12 mouse cellular contexts compared by ENCODE assay signal in the genomic region with DNA sequence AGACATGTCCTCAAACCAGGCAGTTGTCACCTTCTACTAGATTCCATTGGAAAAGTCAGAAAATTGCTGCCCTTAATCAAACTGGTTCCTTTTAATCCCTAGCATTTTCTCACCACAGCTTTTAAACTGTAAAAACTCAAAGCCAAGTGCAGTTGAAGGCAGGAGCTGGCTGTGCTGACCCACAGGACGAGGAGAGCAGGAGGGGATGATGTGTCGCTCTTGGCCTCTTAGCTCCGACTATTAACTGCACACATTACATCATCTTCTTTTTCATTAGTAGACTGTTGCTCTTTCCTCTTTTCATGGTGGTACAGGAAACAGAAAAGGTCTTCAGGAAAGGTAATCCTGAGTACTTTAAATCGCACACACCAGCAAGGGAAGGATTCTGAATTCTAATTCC. TPM values are rescaled to one million over a fixed set of nuclear protein-coding genes. Genes with fewer than 3 reads are reported as not detected.
DNase-seq lines count a peak whose midpoint lies in the region; ATAC-seq and TF ChIP-seq lines count a peak whose summit lies in the region.
"Had no signal": no experiment of that assay in that cellular context is flagged by ENCODE, and none has a peak within 500 bp of the region (broad histone marks: within the 10 kb centered on the region; RNA-seq: fewer than 3 reads in every experiment).

No protein-coding gene starts in this region.

- H3K4me1 ChIP-seq in lung, embryonic 16.5 days (replicated peaks; ENCODE audit: control insufficient read depth, insufficient read depth, low read length): peaks cover 7% of the 10 kb centered on the region; the same call in 1 of the 2 replicates
- H3K4me1 ChIP-seq in heart, embryonic 14.5 days (ENCODE audit: control insufficient read depth in 2 of 2, insufficient read depth in 2 of 2, low read length in 2 of 2): peaks cover 26 to 48% of the 10 kb centered on the region in 2 experiments
- no peaks in the 10 kb centered on the region for H3K4me1 ChIP-seq in stomach, embryonic 16.5 days (ENCODE audit: control insufficient read depth, insufficient read depth, low read length)
- H3K4me1 ChIP-seq in liver, postnatal 0 days (ENCODE audit: insufficient read depth): no peaks in the 10 kb centered on the region

- H3K9ac ChIP-seq in lung, embryonic 16.5 days (ENCODE audit: low read length): no peak overlapping the region
- H3K9ac ChIP-seq in heart, embryonic 14.5 days (ENCODE audit: low read length): peak overlapping the region; percentile 65
- no peak overlapping the region for H3K9ac ChIP-seq in stomach, embryonic 16.5 days (ENCODE audit: low read length)
- no peak overlapping the region for H3K9ac ChIP-seq in liver, postnatal 0 days (replicated peaks)

- 42% methylated on average over 4 of the region's 4 CpGs for WGBS in lung, embryonic 16.5 days
- 21% methylated on average over 4 of the region's 4 CpGs for WGBS in heart, embryonic 14.5 days
- whole genome bisulfite sequencing in stomach, embryonic 16.5 days: 56% methylated on average over 4 of the region's 4 CpGs
- 51% methylated on average over 4 of the region's 4 CpGs for WGBS in liver, postnatal 0 days (ENCODE audit: insufficient replicate concordance)

- no peak overlapping the region for H3K4me2 ChIP-seq in lung, embryonic 16.5 days (ENCODE audit: low read depth, low read length)
- peak overlapping the region; percentile 53; the same call in 1 of the 2 replicates for H3K4me2 ChIP-seq in heart, embryonic 14.5 days (ENCODE audit: low read length)
- no peak overlapping the region for H3K4me2 ChIP-seq in stomach, embryonic 16.5 days (ENCODE audit: low read depth, low read length)
- H3K4me2 ChIP-seq in liver, postnatal 0 days (ENCODE audit: low read depth, low read length): no peak overlapping the region

- peak; percentile 93 for DNase-seq in heart, adult 11 months
- DNase-seq in heart, adult 8-10 months (ENCODE audit: low spot score): no peak
- no peak for DNase-seq in lung, postnatal 10 days
- no peak for DNase-seq in liver, postnatal 0 days
- DNase-seq: kidney, adult 18-20 months; lung, adult 18-20 months; retina, postnatal 1 day had no signal

- H3K27ac ChIP-seq in lung, embryonic 16.5 days (ENCODE audit: low read length): peak overlapping the region; percentile 58; the same call in 1 of the 2 replicates
- peak overlapping the region; percentile 97 to 98 for H3K27ac ChIP-seq in heart, embryonic 14.5 days (replicated peaks in 1 of 2; ENCODE audit: control insufficient read depth in 1 of 2, insufficient read depth in 1 of 2, low read depth in 2 of 2, low read length in 2 of 2)
- H3K27ac ChIP-seq in stomach, embryonic 16.5 days (ENCODE audit: low read length): peak overlapping the region; percentile 46
- H3K27ac ChIP-seq in liver, postnatal 0 days (ENCODE audit: low read depth): no peak overlapping the region

- no peaks in the 10 kb centered on the region for H3K27me3 ChIP-seq in lung, embryonic 16.5 days (ENCODE audit: control insufficient read depth, insufficient read depth, low read depth, low read length)
- no peaks in the 10 kb centered on the region for H3K27me3 ChIP-seq in heart, embryonic 14.5 days (ENCODE audit: control insufficient read depth, insufficient read depth, low read length)
- no peaks in the 10 kb centered on the region for H3K27me3 ChIP-seq in stomach, embryonic 16.5 days (ENCODE audit: control insufficient read depth, insufficient read depth, low read length)
- H3K27me3 ChIP-seq in liver, postnatal 0 days (ENCODE audit: insufficient read depth, low read length): no peaks in the 10 kb centered on the region

- no peak for ATAC-seq in lung, embryonic 16.5 days (ENCODE audit: low read depth)
- ATAC-seq in heart, embryonic 14.5 days (ENCODE audit: insufficient number of reproducible peaks, insufficient read depth, low FRiP score, low read depth): no peak
- no peak for ATAC-seq in stomach, embryonic 16.5 days (ENCODE audit: insufficient read depth, low FRiP score)
- ATAC-seq in megakaryocyte progenitor cell, adult 5-6 weeks (replicated peaks; ENCODE audit: poor library complexity): no peak
- ATAC-seq in liver, postnatal 0 days: no peak

- H3K4me3 ChIP-seq in lung, embryonic 16.5 days (ENCODE audit: low read length): no peak overlapping the region
- H3K4me3 ChIP-seq in heart, embryonic 14.5 days (ENCODE audit: control insufficient read depth in 1 of 2, insufficient read depth in 1 of 2, low read depth in 1 of 2, low read length in 2 of 2): no peak overlapping the region
- H3K4me3 ChIP-seq in stomach, embryonic 16.5 days (replicated peaks; ENCODE audit: low read length): no peak overlapping the region
- H3K4me3 ChIP-seq in liver, postnatal 0 days (ENCODE audit: low read depth, low read length): no peak overlapping the region

- TF ChIP-seq CTCF in liver, postnatal 0 days (IDR thresholded peaks at IDR 0.05; ENCODE audit: low read depth): no peak

- no peaks in the 10 kb centered on the region for H3K9me3 ChIP-seq in lung, embryonic 16.5 days (ENCODE audit: control insufficient read depth, low read length)
- H3K9me3 ChIP-seq in heart, embryonic 14.5 days (ENCODE audit: control insufficient read depth, low read length): no peaks in the 10 kb centered on the region
- H3K9me3 ChIP-seq in stomach, embryonic 16.5 days (replicated peaks; ENCODE audit: control insufficient read depth, low read length): no peaks in the 10 kb centered on the region
- H3K9me3 ChIP-seq in liver, postnatal 0 days (ENCODE audit: low read length): no peaks in the 10 kb centered on the region

- H3K36me3 ChIP-seq in lung, embryonic 16.5 days (ENCODE audit: control insufficient read depth, insufficient read depth, low read length): 0 out of 2 replicates have a peak, but pooled peaks cover 3% of the 10 kb centered on the region
- peaks cover 23% of the 10 kb centered on the region for H3K36me3 ChIP-seq in heart, embryonic 14.5 days (ENCODE audit: control insufficient read depth, insufficient read depth, low read length)
- H3K36me3 ChIP-seq in stomach, embryonic 16.5 days (ENCODE audit: control insufficient read depth, insufficient read depth, low read length): 0 out of 2 replicates have a peak, but pooled peaks cover 6% of the 10 kb centered on the region
- H3K36me3 ChIP-seq in liver, postnatal 0 days (replicated peaks; ENCODE audit: insufficient read depth, low read length): 0 out of 2 replicates have a peak, but pooled peaks cover 3% of the 10 kb centered on the region

- no peak for TF ChIP-seq EP300 in liver, postnatal 0 days (IDR thresholded peaks at IDR 0.05; ENCODE audit: low read depth)

RNA-seq across cellular contexts. Expression of gene Fyttd1, which starts 18.9 kb away (rescaled TPM):
- total RNA-seq in heart, adult 8-10 months (2022): 100 to 1,000 TPM in 3 of 4 experiments, 10 to 100 TPM in 1; 94.2 to 123 (median 109) TPM
- 96.8 and 100 TPM in 2 replicates for polyA plus RNA-seq in lung, embryonic 16.5 days (2015; fragmentation: Nextera tagmentation; extraction: Ambion mirVana)
- 166 and 170 TPM in 2 replicates for polyA plus RNA-seq in heart, embryonic 14.5 days (2014; fragmentation: Nextera tagmentation; extraction: Ambion mirVana)
- 85.2 and 92.5 TPM in 2 replicates for polyA plus RNA-seq in stomach, embryonic 16.5 days (2015; fragmentation: Nextera tagmentation; extraction: Ambion mirVana)
- 31.3 and 39.0 TPM in 2 replicates for total RNA-seq in megakaryocyte progenitor cell, adult 5-6 weeks (2015)
- total RNA-seq in megakaryocyte progenitor cell, adult 5-6 weeks (2017): 51.3 and 70.4 TPM in 2 replicates
- polyA plus RNA-seq in liver, postnatal 0 days (2015; fragmentation: Nextera tagmentation; extraction: Ambion mirVana): 36.6 and 40.6 TPM in 2 replicates

RNA-seq across cellular contexts. Expression of gene Rubcn, which starts 19.2 kb away (rescaled TPM):
- total RNA-seq in heart, adult 8-10 months (2022): 10 to 100 TPM; 30.7 to 37.0 (median 34.2) TPM
- polyA plus RNA-seq in lung, embryonic 16.5 days (2015; fragmentation: Nextera tagmentation; extraction: Ambion mirVana): 21.0 and 21.8 TPM in 2 replicates
- 30.4 and 30.7 TPM in 2 replicates for polyA plus RNA-seq in heart, embryonic 14.5 days (2014; fragmentation: Nextera tagmentation; extraction: Ambion mirVana)
- polyA plus RNA-seq in stomach, embryonic 16.5 days (2015; fragmentation: Nextera tagmentation; extraction: Ambion mirVana): 24.3 and 24.7 TPM in 2 replicates
- total RNA-seq in megakaryocyte progenitor cell, adult 5-6 weeks (2015): 7.6 and 8.2 TPM in 2 replicates
- 11.3 and 11.4 TPM in 2 replicates for total RNA-seq in megakaryocyte progenitor cell, adult 5-6 weeks (2017)
- 4.0 and 4.3 TPM in 2 replicates for polyA plus RNA-seq in liver, postnatal 0 days (2015; fragmentation: Nextera tagmentation; extraction: Ambion mirVana)

RNA-seq across cellular contexts. Expression of gene Smbd1, which starts 48.1 kb away (rescaled TPM):
- total RNA-seq in heart, adult 8-10 months (2022): not detected
- 0.31 and 0.55 TPM in 2 replicates for polyA plus RNA-seq in lung, embryonic 16.5 days (2015; fragmentation: Nextera tagmentation; extraction: Ambion mirVana)
- not detected in 2 replicates for polyA plus RNA-seq in heart, embryonic 14.5 days (2014; fragmentation: Nextera tagmentation; extraction: Ambion mirVana)
- 0.27 TPM in 1 of 2 replicates, not detected in the other for polyA plus RNA-seq in stomach, embryonic 16.5 days (2015; fragmentation: Nextera tagmentation; extraction: Ambion mirVana)
- total RNA-seq in megakaryocyte progenitor cell, adult 5-6 weeks (2015): not detected in 2 replicates
- total RNA-seq in megakaryocyte progenitor cell, adult 5-6 weeks (2017): not detected in 2 replicates
- 0.33 TPM in 1 of 2 replicates, not detected in the other for polyA plus RNA-seq in liver, postnatal 0 days (2015; fragmentation: Nextera tagmentation; extraction: Ambion mirVana)
- total RNA-seq: left cerebral cortex, postnatal 10 days had no signal

RNA-seq across cellular contexts. Expression of gene Lrch3, which starts 55.5 kb away (rescaled TPM):
- total RNA-seq in heart, adult 8-10 months (2022): 10 to 100 TPM; 21.5 to 26.3 (median 22.7) TPM
- 18.4 and 18.9 TPM in 2 replicates for polyA plus RNA-seq in lung, embryonic 16.5 days (2015; fragmentation: Nextera tagmentation; extraction: Ambion mirVana)
- polyA plus RNA-seq in heart, embryonic 14.5 days (2014; fragmentation: Nextera tagmentation; extraction: Ambion mirVana): 22.0 and 25.4 TPM in 2 replicates
- 14.8 and 15.5 TPM in 2 replicates for polyA plus RNA-seq in stomach, embryonic 16.5 days (2015; fragmentation: Nextera tagmentation; extraction: Ambion mirVana)
- total RNA-seq in megakaryocyte progenitor cell, adult 5-6 weeks (2015): 16.6 and 21.5 TPM in 2 replicates
- total RNA-seq in megakaryocyte progenitor cell, adult 5-6 weeks (2017): 14.5 and 20.2 TPM in 2 replicates
- 2.6 and 4.3 TPM in 2 replicates for polyA plus RNA-seq in liver, postnatal 0 days (2015; fragmentation: Nextera tagmentation; extraction: Ambion mirVana)
